Mouse (Mus musculus): ENCODE measurements around the gene Map4k5. TPM values are rescaled to one million over a fixed set of nuclear protein-coding genes. Genes with fewer than 3 reads are reported as not detected.

The Map4k5 gene
- total RNA-seq, 2 experiments from 2014 or later: 32.5 to 47.1 TPM

- no peak for DNase-seq (ENCODE audit: low spot score in 2 of 2)
- intact Hi-C loops (cut with DNase I): no loop called here
Observed at GRCm38 (mm10) chr12:69760743-69761406, 132.1 kb downstream of the Map4k5 start.

GRCm38 (mm10) chr12:69760014-69760413, 133.0 kb downstream of the Map4k5 start:
- intact Hi-C loops (cut with DNase I): no loop called here

GRCm38 (mm10) chr12:69759267-69759885, 133.6 kb downstream of the Map4k5 start:
- DNase-seq (ENCODE audit: low spot score in 2 of 2): no peak
- intact Hi-C loops (cut with DNase I): loop anchor here (5.0 kb wide), 1 partner anchor 133 kb away; the partner anchor contains the start of genes Atl1 and Map4k5

More at GRCm38 (mm10) chr12:69760014-69760413, 133.0 kb downstream of the Map4k5 start:
- no peak for DNase-seq (ENCODE audit: low spot score in 2 of 2)

DNA sequence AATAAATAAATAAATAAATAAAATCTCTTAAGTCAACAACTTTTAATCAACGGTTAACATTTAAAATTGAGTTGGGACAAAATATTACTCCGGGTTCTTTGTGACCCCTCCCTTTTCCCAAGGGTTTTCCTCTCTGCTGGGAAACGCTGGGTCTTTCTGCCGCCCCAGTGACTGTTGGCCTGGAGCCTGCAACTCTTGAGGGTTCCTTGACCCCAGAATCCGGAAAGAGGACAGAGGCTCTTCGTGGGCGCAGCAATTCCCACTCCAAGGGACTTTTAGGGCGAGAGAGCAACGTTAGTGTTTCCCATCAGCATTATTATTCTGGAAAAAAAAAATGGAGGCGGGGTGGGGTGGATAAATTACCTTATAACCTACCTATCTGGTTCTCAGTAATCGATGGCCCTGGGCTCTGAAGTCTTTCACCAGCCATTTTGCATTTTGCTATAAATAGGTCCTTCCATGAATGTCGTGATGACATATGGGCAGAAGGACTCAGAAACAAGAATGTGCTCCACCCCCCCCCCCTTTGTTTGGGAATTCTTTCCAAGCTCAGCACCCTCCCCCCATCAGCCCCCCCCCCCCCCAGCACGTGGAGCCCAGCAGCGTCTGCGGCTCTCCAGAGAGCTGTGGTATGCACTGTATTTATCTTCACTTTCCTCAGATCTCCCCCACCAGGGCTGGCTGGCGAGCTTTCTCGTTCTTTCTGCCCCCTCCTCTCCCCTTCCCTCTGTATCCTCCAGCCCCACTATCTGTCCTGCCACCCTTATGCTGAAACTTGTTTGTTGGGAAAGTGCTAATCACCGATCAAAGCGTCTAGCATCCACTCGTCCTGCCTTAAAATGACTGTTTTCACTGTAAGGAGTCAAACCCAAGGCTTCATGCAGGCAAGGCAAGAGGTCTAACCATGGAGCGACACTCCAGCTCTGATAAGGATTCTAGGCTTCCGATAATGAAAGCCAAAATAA, 134.5 kb downstream of the Map4k5 start:
- intact Hi-C loops (cut with DNase I): loop anchor here (5.0 kb wide), 1 partner anchor 134 kb away; the partner anchor contains the start of genes Atl1 and Map4k5
- DNase-seq (ENCODE audit: low spot score in 2 of 2): no peak

GRCm38 (mm10) chr12:69757418-69758141, 135.4 kb downstream of the Map4k5 start:
- DNase-seq (ENCODE audit: low spot score in 2 of 2): peak; percentile 47 to 61
- intact Hi-C loops (cut with DNase I): loop anchor here (5.0 kb wide), 1 partner anchor 135 kb away; the partner anchor contains the start of genes Atl1 and Map4k5

GRCm38 (mm10) chr12:69756015-69756414, 137.0 kb downstream of the Map4k5 start:
- DNase-seq (ENCODE audit: low spot score in 2 of 2): no peak
- intact Hi-C loops (cut with DNase I): loop anchor here (5.0 kb wide), 1 partner anchor 136 kb away; the partner anchor contains the start of genes Atl1 and Map4k5

DNA sequence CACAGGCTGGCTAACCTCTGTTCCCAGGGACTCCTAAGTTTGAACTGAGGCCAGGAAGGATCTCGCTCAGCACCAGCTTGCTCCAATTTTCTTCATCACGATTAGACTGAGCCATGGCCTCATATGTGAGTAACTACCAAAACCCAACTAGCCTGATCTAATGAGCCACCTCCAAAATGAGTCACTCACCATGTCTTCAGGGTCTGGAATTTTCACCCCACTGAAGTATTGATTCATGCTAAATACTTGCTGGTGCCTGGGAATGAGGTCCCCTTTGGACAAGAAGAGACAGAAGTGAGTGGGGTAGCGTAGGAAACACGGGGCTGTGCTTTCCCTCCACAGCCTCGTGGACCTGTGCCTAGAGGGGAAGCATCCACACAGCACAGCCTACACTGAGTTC, 139.1 kb downstream of the Map4k5 start:
- intact Hi-C loops (cut with DNase I): no loop called here
- no peak for DNase-seq (ENCODE audit: low spot score in 2 of 2)

Small RNA genes lying within 50 kb of the gene (microRNA-seq; reads per million reads assigned to microRNA genes)
- not detected for gene Mir681

Other genes with a start within 250 kb of the Map4k5 start
- gene Sos2, start 211.3 kb downstream of the Map4k5 start, total RNA-seq (2021): 10 to 100 TPM; 30.8 to 33.7 TPM
- 10 to 100 TPM; 15.4 to 18.6 TPM for gene L2hgdh, start 168.3 kb downstream of the Map4k5 start, total RNA-seq (2021)
- 10 to 100 TPM; 32.0 to 34.7 TPM for gene Atp5s, start 168.2 kb downstream of the Map4k5 start, total RNA-seq (2021)
- gene Cdkl1, start 101.9 kb downstream of the Map4k5 start, total RNA-seq (2021): 10 to 100 TPM; 26.8 to 37.5 TPM
- 100 to 1,000 TPM; 223 to 259 TPM for gene Atl1, start 586 bp downstream of the Map4k5 start, total RNA-seq (2021)
- gene Sav1, start 93.8 kb upstream of the Map4k5 start, total RNA-seq (2021): 10 to 100 TPM; 18.8 to 22.2 TPM
- gene Nin, start 220.5 kb upstream of the Map4k5 start, total RNA-seq (2021): 10 to 100 TPM; 54.4 to 72.2 TPM